Mouse (Mus musculus) liver, postnatal 0 days (tissue): ENCODE measurements around the gene Katnal1. TPM values are rescaled to one million over a fixed set of nuclear protein-coding genes. Genes with fewer than 3 reads are reported as not detected.

Source experiments
- ATAC-seq: fragments of 200-750 bp; cut with Nextera tagmentation; 2 replicates; pipeline ENCODE4 v1.8.0; 2017; ENCODE audit warnings: mild to moderate bottlenecking, moderate library complexity
- DNase-seq: peaks from one replicate; pipeline ENCODE4 v3.0.0-alpha.2; 2016
- H3K27ac ChIP-seq: fragments of 300-500 bp; sonication (generic); 2 replicates; pipeline ENCODE4 v1.5.1; 2014; ENCODE audit warnings: antibody characterized with exemption, moderate library complexity, mild to moderate bottlenecking, low read depth
- H3K27me3 ChIP-seq: fragments of 300-500 bp; sonication (generic); 2 replicates; pipeline ENCODE4 v1.6.1; 2014; ENCODE audit warnings: low read length, control low read depth, mixed read lengths; ENCODE audit not compliant: insufficient read depth
- H3K36me3 ChIP-seq: fragments of 300-500 bp; sonication (generic); replicated peaks from 2 replicates; pipeline ENCODE4 v1.6.1; 2014; ENCODE audit warnings: mild to moderate bottlenecking, control low read depth, low read length, moderate library complexity, mixed read lengths; ENCODE audit not compliant: insufficient read depth
- H3K4me1 ChIP-seq: fragments of 300-500 bp; sonication (generic); 2 replicates; pipeline ENCODE4 v1.6.1; 2014; ENCODE audit warnings: antibody characterized with exemption, mild to moderate bottlenecking, control low read depth; ENCODE audit not compliant: insufficient read depth
- H3K4me2 ChIP-seq: fragments of 300-500 bp; sonication (generic); 2 replicates; pipeline ENCODE4 v1.6.1; 2014; ENCODE audit warnings: low read depth, mild to moderate bottlenecking, low read length, moderate library complexity, mixed read lengths
- H3K4me3 ChIP-seq: fragments of 300-500 bp; sonication (generic); 2 replicates; pipeline ENCODE4 v1.5.1; 2014; ENCODE audit warnings: low read depth, low read length
- H3K9ac ChIP-seq: fragments of 300-500 bp; sonication (generic); replicated peaks from 2 replicates; pipeline ENCODE4 v1.6.1; 2014; ENCODE audit warnings: mild to moderate bottlenecking, moderate library complexity
- H3K9me3 ChIP-seq: fragments of 300-500 bp; sonication (generic); 2 replicates; pipeline ENCODE4 v1.6.1; 2016; ENCODE audit warnings: mild to moderate bottlenecking, control low read depth, low read length, mixed read lengths
- CTCF ChIP-seq: sonication (generic); IDR thresholded peaks from 2 replicates; pipeline ENCODE4 v1.5.1; 2016; ENCODE audit warnings: antibody characterized with exemption, low read depth
- EP300 ChIP-seq: IDR thresholded peaks from 2 replicates; pipeline ENCODE4 v1.6.1; 2016; ENCODE audit warnings: antibody characterized with exemption, low read depth, mild to moderate bottlenecking
- WGBS: fragments of 180-500 bp; shearing (Covaris S2); extraction: QIAGEN DNeasy Blood & Tissue Kit; methylation state at CpG from one replicate; pipeline ENCODE4 v1.1.7; 2014; ENCODE audit not compliant: insufficient replicate concordance; 5-methylcytosine and 5-hydroxymethylcytosine counted together
- polyA plus RNA-seq: library from polyadenylated mRNA; unstranded; fragments of >200 nt; fragmentation: Nextera tagmentation; extraction: Ambion mirVana; gene quantifications from 2 replicates; pipeline ENCODE4 v1.2.1, GENCODE M21; 2015

Katnal1 gene
- polyA plus RNA-seq, 1 experiment from 2014 or later = 4.8 TPM

GRCm38 (mm10) chr5:148869583-148869982 is 59.5 kb downstream of the Katnal1 start:
- Histone ChIP-seq H3K27me3 (no peaks in the 10 kb centered on the region), H3K9me3 (no peaks in the 10 kb centered on the region), H3K36me3 (peaks cover 11% of the 10 kb centered on the region; the same call in 1 of the 2 replicates), H3K4me2 (no peak overlapping the region), H3K4me1 (no peaks in the 10 kb centered on the region), H3K4me3 (no peak overlapping the region), H3K27ac (no peak overlapping the region), H3K9ac (no peak overlapping the region)
- 56% methylated on average over 3 of the region's 3 CpGs for WGBS
- ATAC-seq (no peak), DNase-seq (no peak)
- TF ChIP-seq EP300 = no peak

GRCm38 (mm10) chr5:148867766-148868165 is 61.4 kb downstream of the Katnal1 start:
- DNase-seq = no peak
- no peak for ATAC-seq
- Histone ChIP-seq H3K27me3 (no peaks in the 10 kb centered on the region), H3K4me1 (no peaks in the 10 kb centered on the region), H3K36me3 (no peaks in the 10 kb centered on the region), H3K9me3 (no peaks in the 10 kb centered on the region), H3K4me2 (no peak overlapping the region), H3K4me3 (no peak overlapping the region), H3K9ac (no peak overlapping the region), H3K27ac (0 out of 2 replicates have a peak overlapping the region, but pooled peaks have one; percentile 16)
- no peak for TF ChIP-seq CTCF
- TF ChIP-seq EP300 = no peak
- WGBS = 59% methylated on average over 6 of the region's 6 CpGs

GRCm38 (mm10) chr5:148867171-148867570 is 61.9 kb downstream of the Katnal1 start:
- peak overlapping the region; percentile 34; the same call in 1 of the 2 replicates for H3K27ac ChIP-seq
- no peak for ATAC-seq
- DNase-seq = no peak
- no peak overlapping the region for H3K9ac ChIP-seq
- no peak overlapping the region for H3K4me3 ChIP-seq
- no peaks in the 10 kb centered on the region for H3K9me3 ChIP-seq
- WGBS = 57% methylated on average over 7 of the region's 7 CpGs
- no peaks in the 10 kb centered on the region for H3K36me3 ChIP-seq
- H3K27me3 ChIP-seq = no peaks in the 10 kb centered on the region
- no peak overlapping the region for H3K4me2 ChIP-seq
- no peaks in the 10 kb centered on the region for H3K4me1 ChIP-seq
- TF ChIP-seq CTCF (no peak), EP300 (no peak)

- Histone ChIP-seq H3K4me1 (no peaks in the 10 kb centered on the region), H3K4me3 (no peak overlapping the region), H3K4me2 (no peak overlapping the region), H3K27me3 (no peaks in the 10 kb centered on the region), H3K36me3 (no peaks in the 10 kb centered on the region), H3K9me3 (no peaks in the 10 kb centered on the region), H3K27ac (peak overlapping the region; percentile 34; the same call in 1 of the 2 replicates), H3K9ac (no peak overlapping the region)
- DNase-seq = no peak
- ATAC-seq = no peak
- TF ChIP-seq CTCF = 0 out of 2 replicates have a peak, but pooled peaks have one; percentile 23
- 0 out of 2 replicates have a peak, but pooled peaks have one; percentile 16 for TF ChIP-seq EP300
- 44% methylated on average over 10 of the region's 10 CpGs for WGBS
These were observed 62.5 kb downstream of the Katnal1 start for GRCm38 (mm10) chr5:148866571-148866970.

GRCm38 (mm10) chr5:148863409-148863808 is 65.7 kb downstream of the Katnal1 start:
- ATAC-seq (no peak), DNase-seq (no peak)
- Histone ChIP-seq H3K4me1 (no peaks in the 10 kb centered on the region), H3K36me3 (no peaks in the 10 kb centered on the region), H3K27me3 (no peaks in the 10 kb centered on the region), H3K9me3 (no peaks in the 10 kb centered on the region), H3K4me3 (no peak overlapping the region), H3K27ac (no peak overlapping the region), H3K4me2 (no peak overlapping the region), H3K9ac (no peak overlapping the region)
- TF ChIP-seq EP300 (no peak), CTCF (no peak)
- 76% methylated on average over 6 of the region's 6 CpGs for WGBS

- Histone ChIP-seq H3K27ac (no peak overlapping the region), H3K4me1 (no peaks in the 10 kb centered on the region), H3K36me3 (no peaks in the 10 kb centered on the region), H3K9me3 (no peaks in the 10 kb centered on the region), H3K27me3 (no peaks in the 10 kb centered on the region), H3K4me3 (no peak overlapping the region), H3K4me2 (no peak overlapping the region), H3K9ac (no peak overlapping the region)
- TF ChIP-seq CTCF = no peak
- TF ChIP-seq EP300 = no peak
- ATAC-seq = no peak
- no peak for DNase-seq
- WGBS = 70% methylated on average over 10 of the region's 10 CpGs
These were observed 66.3 kb downstream of the Katnal1 start for GRCm38 (mm10) chr5:148862853-148863252.

- no peaks in the 10 kb centered on the region for H3K27me3 ChIP-seq
- no peak overlapping the region for H3K9ac ChIP-seq
- ATAC-seq (no peak), DNase-seq (no peak)
- H3K4me3 ChIP-seq = no peak overlapping the region
- TF ChIP-seq CTCF = no peak
- TF ChIP-seq EP300 = no peak
- H3K36me3 ChIP-seq = no peaks in the 10 kb centered on the region
- no peaks in the 10 kb centered on the region for H3K4me1 ChIP-seq
- H3K4me2 ChIP-seq = no peak overlapping the region
- 38% methylated on average over 8 of the region's 8 CpGs for WGBS
- no peak overlapping the region for H3K27ac ChIP-seq
- no peaks in the 10 kb centered on the region for H3K9me3 ChIP-seq
These were observed 67.0 kb downstream of the Katnal1 start for GRCm38 (mm10) chr5:148862136-148862535.
